Mouse (Mus musculus) erythroblast, embryonic 14.5 days (primary cell): Measurements from ENCODE around the gene Runx3.

Source experiments
- GATA1 ChIP-seq: IDR thresholded peaks from 2 replicates; pipeline ENCODE4 v1.6.1; 2012; ENCODE audit warnings: low read length, inconsistent platforms, mixed read lengths
- TAL1 ChIP-seq: IDR thresholded peaks from 3 replicates; pipeline ENCODE4 v1.6.1; 2012; ENCODE audit warnings: low read length, inconsistent platforms, mixed read lengths

GRCm38 (mm10) chr4:135155805-135156469, 35.5 kb downstream of the Runx3 start:
- TF ChIP-seq GATA1 (no peak), TAL1 (no peak)
